Mouse (Mus musculus) heart, embryonic 16.5 days (tissue): ENCODE data around the gene Snrpn. TPM values are rescaled to one million over a fixed set of nuclear protein-coding genes. Genes with fewer than 3 reads are reported as not detected.

Source experiments
- polyA plus RNA-seq: library from polyadenylated mRNA; unstranded; fragments of >200 nt; fragmentation: Nextera tagmentation; extraction: Ambion mirVana; gene quantifications from 2 replicates; pipeline ENCODE4 v1.2.1, GENCODE M21; 2015

The Snrpn gene
- polyA plus RNA-seq, 1 experiment from 2014 or later: 49.3 TPM

Other genes starting within 250 kb of the Snrpn start
- 33.8 and 34.5 TPM in 2 replicates for gene Snurf, start 135.2 kb downstream of the Snrpn start, polyA plus RNA-seq
- gene Gm38393, start 135.2 kb downstream of the Snrpn start, polyA plus RNA-seq: 0.12 and 0.67 TPM in 2 replicates